Mouse (Mus musculus) brain, embryonic 14.5 days (tissue): ENCODE results near the gene Slc48a1. TPM values are rescaled to one million over a fixed set of nuclear protein-coding genes. Genes with fewer than 3 reads are reported as not detected.

Experiments used
- DNase-seq: peaks from one replicate; pipeline ENCODE4 v3.0.0-alpha.2; 2011; ENCODE audit warnings: low read depth
- CTCF ChIP-seq: fragments of 200-500 bp; IDR thresholded peaks from 2 replicates; pipeline ENCODE4 v1.5.1; 2012; ENCODE audit warnings: inconsistent platforms, mild to moderate bottlenecking, moderate library complexity, borderline replicate concordance; ENCODE audit not compliant: insufficient read depth, insufficient read length; ENCODE audit errors: extremely low read depth
- POLR2A ChIP-seq: fragments of 200-500 bp; IDR thresholded peaks from 2 replicates; pipeline ENCODE4 v1.6.1; 2012; ENCODE audit warnings: mild to moderate bottlenecking, inconsistent platforms, borderline replicate concordance; ENCODE audit not compliant: poor library complexity, insufficient read depth, insufficient read length, severe bottlenecking; ENCODE audit errors: extremely low read depth
- polyA plus RNA-seq: library from polyadenylated mRNA; depleted of rRNA; stranded (reverse); fragments of >200 nt; gene quantifications from 2 replicates; pipeline ENCODE4 v1.2.3, GENCODE M21; 2012

The Slc48a1 gene
- polyA plus RNA-seq, 1 experiment = 39.5 TPM

- no peak for DNase-seq
These were observed 33.0 kb upstream of the Slc48a1 start for GRCm38 (mm10) chr15:97745331-97745730.

DNA sequence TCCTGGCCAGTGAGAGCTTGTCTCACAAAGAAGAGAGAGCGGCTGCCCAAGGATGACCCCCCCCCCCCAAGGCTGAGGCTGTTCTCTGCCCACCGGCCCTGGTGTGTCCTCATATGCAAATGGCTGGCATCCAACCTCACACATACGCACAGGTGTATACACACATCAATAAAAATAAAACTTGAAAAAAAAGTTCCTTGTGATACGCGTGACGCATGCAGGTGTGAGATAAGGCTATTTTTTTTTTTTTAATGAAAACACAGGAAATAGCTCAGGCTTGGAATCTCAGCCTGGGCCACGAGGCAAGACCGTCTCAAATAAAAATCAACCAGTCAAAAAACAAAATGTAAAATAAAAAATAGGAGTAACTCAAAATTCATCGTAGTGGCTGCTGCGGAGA lies 32.0 kb upstream of the Slc48a1 start:
- TF ChIP-seq CTCF = no peak
- TF ChIP-seq POLR2A = no peak
- DNase-seq = no peak

More at GRCm38 (mm10) chr15:97745331-97745730, 33.0 kb upstream of the Slc48a1 start:
- no peak for TF ChIP-seq CTCF
- no peak for TF ChIP-seq POLR2A

DNA sequence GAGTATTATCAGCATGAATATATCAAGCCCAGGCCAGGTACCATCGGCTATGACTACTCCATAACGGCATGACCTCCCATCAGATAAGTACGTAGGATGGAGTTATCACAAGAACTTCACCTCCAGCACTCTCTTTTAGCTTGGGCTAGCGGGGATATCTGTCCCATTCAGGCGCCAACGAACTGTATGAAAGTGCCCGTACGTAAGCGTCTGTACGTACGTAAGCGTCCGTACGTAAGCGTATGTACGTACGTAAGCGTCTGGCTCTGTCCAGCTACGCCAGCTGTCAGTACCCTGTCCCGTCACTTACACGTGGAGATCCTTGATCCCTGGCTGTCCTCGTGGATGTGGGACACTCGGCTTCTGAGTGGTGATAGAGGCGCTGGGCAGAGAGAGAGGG lies 31.6 kb upstream of the Slc48a1 start:
- no peak for DNase-seq

DNA sequence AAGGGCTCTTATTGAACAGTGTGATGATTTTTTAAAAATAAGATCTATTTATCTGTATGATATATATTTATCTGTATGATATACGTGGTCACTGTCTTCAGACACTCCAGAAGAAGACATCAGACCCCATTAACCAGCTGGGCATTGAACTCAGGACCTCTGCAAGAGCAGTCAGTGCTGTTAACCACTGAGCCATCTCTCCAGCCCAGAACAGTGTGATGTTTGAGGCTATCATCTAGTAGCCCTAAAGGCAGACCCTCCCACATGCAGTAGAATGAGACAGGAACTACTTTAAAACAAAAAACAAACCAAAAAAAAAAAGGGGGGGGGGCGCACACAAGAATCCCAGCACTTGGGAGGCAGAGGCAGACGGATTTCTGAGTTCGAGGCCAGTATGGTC lies 30.8 kb upstream of the Slc48a1 start:
- TF ChIP-seq CTCF (no peak), POLR2A (no peak)
- DNase-seq = no peak

More for the DNA sequence above, 31.6 kb upstream of the Slc48a1 start:
- TF ChIP-seq CTCF (no peak), POLR2A (no peak)

- DNase-seq = no peak
- TF ChIP-seq POLR2A (no peak), CTCF (no peak)
These were observed 30.0 kb upstream of the Slc48a1 start for GRCm38 (mm10) chr15:97748309-97748708.

- DNase-seq = no peak
- TF ChIP-seq POLR2A (no peak), CTCF (no peak)
These were observed 29.4 kb upstream of the Slc48a1 start for GRCm38 (mm10) chr15:97748964-97749363.

- TF ChIP-seq CTCF = no peak
These were observed 28.9 kb upstream of the Slc48a1 start for GRCm38 (mm10) chr15:97749397-97749796.

DNA sequence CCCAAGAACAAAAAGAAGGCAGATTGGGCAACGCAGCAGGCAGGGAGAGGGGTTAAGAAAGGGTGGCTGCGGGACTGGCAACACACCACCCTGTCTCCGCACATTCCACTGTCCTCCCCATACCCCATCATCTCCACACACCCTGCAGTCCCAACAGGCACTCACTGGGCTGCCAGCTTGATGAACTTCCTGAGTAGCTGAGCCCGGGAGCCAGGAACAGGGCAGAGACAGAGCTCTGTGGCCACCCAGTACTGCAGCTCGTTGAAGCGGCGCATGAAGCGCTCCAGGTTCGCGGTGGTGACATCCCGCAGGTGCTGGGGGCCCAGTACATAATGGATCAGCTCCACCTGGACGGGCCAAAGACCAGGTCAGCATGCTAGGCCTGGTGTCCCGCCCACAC lies 28.5 kb upstream of the Slc48a1 start:
- DNase-seq = no peak
- TF ChIP-seq POLR2A = no peak
- no peak for TF ChIP-seq CTCF

More at GRCm38 (mm10) chr15:97749397-97749796, 28.9 kb upstream of the Slc48a1 start:
- no peak for DNase-seq

DNA sequence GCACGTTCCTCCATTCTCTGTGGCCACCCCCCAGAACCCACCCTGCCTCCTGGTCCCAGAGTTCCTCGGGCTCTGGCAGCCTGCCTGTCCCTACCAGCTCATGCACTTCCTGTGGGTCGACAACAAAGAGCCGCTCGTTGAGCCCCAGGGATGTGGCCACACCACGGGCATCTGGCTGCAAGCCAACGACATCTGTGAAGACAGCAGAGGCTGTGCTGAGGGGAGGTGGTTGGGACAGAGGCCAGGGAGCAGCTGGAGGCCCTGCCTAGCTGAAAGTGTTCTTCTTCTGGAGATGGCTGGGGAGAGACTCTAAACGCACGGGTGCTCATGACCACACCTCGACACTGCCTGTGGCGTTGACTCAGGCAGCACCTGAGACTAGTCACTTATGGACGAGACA lies 27.6 kb upstream of the Slc48a1 start:
- peak; percentile 95 for DNase-seq
- no peak for TF ChIP-seq CTCF
- no peak for TF ChIP-seq POLR2A

DNA sequence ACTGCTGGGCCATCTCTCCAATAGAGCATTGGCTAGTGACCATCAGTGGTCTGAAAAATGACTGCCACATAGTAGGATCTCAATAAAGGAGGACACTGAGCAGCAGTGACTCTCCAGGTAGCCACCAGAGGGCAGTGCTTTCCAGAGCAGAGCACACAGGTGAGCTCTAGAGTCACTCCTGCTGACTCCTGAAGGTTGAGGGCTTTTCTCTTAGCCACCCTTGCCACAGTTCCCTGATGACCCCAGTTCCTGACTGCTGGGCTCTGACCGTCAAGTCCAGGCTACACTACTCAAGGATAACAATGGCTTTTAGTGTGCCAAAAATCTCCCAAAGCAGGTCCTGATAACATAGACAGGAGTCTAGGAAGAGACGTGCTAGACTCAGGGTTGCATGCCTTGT lies 26.6 kb upstream of the Slc48a1 start:
- TF ChIP-seq CTCF (peak; percentile 22; the same call in 1 of the 2 replicates), POLR2A (no peak)

DNA sequence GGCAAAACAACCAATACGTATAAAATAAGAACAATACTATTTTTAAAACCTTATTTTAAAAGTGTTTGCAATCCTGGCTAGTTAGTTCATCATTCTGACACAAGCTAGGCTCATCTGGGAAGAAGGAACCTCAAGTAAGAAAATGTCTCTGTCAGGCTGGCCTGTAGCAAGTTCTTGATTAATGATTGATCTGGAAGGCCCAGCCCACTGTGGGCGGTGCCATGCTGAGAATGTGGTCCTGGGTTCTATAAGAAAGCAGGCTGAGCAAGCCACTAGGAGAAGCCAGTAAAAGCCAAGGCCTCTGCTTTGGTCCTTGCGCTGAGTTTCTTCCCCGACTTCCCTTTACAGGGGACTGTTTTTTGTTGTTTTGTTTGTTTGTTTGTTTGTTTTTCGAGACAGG lies 25.8 kb upstream of the Slc48a1 start:
- no peak for DNase-seq
- no peak for TF ChIP-seq POLR2A
- no peak for TF ChIP-seq CTCF

More for the DNA sequence above, 26.6 kb upstream of the Slc48a1 start:
- DNase-seq = no peak

- TF ChIP-seq CTCF (no peak), POLR2A (no peak)
- no peak for DNase-seq
These were observed 23.8 kb upstream of the Slc48a1 start for GRCm38 (mm10) chr15:97754476-97754875.
